Mouse (Mus musculus): ENCODE results near the gene Dnm3.

Dnm3 gene

DNA sequence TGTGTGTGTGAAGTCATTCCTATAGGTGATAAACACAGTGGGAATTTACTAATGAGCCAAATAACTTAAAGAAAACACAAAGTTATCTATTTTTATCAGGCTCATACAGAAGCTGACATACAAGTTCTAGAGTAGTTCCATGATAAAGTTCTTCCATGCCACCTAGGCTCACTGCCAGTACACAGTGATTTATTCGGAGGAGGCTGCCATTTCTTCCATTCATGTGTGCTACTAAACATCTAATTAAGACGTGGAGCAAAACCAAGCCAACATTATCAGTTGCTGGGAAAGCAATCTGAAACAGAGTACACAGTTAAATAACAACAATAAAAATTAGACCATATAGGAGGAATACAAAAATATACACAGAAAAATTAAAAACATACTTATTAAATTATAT, 150.2 kb downstream of the Dnm3 start:
- DNase-seq (ENCODE audit: low read depth), result no peak

DNA sequence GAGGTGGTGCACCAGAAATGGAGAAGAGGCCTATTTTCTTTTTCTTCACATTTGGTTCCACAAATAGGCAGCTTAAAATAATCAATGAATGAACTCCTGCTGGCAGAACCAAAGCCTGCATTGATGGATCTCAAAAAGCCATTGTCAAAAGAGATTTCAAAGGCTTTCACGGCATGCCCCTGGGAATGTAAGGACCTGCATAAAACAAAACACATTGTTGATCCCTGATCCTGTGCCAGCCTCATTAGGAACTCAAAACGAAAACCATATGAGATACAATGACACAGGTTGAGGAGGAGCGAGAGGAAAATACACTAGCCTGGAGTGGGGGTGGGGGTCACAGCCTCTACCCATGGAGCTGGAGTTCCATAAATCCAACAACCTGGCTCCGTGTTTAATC, 153.4 kb downstream of the Dnm3 start:
- DNase-seq (ENCODE audit: low read depth), result no peak

DNA sequence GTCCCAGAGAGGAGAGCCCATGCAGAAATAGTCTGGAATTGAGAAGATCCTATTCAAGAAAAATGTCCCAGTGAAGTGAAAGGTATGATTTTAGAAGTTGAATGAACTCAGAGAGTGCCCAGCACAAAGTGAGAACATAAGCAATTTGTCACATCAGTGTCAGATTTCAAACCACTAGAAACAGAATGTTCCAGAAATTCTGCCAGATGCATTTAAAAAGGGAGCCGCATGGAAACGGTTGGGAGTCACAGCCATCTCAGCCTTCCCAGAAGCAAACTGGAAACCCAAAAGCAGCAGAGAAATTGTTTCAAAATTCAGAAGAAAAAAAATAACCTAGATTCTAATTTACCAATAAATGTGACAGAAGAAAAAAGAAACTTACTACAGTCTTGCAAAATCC, 154.7 kb downstream of the Dnm3 start:
- no peak for DNase-seq (ENCODE audit: low read depth)

DNA sequence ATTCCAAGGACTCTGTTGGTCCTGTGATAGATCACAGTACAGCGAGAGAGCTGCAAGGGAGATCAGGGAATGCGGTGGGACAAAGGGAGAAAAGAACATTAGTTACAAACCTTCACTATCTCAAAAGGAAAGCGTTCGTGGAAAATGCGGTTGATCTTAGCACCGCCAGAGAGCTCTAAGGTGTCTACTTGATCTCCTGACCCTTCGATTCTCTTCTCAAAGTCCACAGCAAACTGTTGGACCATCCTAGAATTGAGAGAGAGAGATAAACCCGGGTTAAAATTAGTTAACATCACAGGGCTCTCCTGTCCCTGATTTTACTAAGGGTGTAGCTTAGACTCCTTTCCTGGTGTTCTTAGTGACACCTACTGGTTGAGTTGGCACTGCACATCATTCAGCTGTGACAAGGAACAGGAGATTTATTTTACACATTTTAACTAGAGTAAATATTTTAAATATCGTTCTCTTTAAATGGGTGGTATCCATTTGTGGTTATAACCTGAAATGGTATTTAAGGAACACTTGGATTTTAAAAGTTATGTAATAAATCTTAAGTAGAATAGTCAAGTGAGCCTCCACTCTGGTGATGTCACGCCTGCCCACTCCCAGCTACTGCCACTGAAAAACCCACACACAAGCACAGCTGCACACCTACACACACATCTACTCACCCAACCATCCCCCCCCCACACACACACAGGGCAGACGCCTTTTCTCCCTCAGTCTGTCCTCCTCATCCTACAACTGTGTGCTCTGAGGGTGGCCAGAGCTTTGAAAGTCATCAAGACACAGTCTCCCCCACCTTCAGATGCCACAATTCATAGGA, 164.2 kb downstream of the Dnm3 start:
- DNase-seq (ENCODE audit: low read depth), result peak; percentile 76

DNA sequence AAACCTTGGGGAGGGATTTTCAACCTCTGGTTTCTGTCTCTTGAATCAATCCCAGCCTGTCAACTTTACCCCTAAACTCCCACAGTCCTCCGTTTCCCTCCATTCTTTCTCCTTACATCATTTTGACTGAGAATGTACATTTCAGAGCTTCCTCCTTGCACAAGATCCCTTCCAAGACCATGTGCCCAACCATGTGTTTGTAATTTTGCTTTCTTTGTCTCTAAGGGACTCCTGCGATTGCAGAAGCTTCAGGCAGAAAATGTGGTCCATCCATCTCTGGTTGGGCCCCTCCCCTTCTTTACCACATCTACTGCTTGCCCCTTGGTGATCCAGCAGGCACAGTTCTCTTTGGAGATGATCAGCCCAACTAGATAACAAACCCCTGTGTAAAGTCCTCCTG, 165.2 kb downstream of the Dnm3 start:
- no peak for DNase-seq (ENCODE audit: low read depth)

DNA sequence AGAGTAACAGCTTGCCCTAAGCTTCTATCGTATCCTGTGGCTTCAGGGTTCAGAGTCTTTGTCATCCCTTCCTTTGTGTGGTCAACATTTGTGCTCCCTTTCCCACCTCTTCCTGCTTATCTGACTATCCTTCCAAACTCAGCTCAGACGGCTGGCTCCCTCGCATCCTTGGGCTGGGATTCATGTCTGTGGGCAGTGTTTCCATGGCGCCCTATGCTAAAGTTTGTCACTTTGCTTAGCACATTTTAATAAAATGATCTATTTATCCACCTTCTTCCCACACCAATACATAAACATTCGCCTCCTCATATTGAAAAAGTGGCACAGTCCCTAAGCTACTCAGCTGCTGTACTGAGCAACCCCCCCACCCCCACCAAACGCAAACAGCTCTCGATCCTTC, 165.7 kb downstream of the Dnm3 start:
- no peak for DNase-seq (ENCODE audit: low read depth)

DNA sequence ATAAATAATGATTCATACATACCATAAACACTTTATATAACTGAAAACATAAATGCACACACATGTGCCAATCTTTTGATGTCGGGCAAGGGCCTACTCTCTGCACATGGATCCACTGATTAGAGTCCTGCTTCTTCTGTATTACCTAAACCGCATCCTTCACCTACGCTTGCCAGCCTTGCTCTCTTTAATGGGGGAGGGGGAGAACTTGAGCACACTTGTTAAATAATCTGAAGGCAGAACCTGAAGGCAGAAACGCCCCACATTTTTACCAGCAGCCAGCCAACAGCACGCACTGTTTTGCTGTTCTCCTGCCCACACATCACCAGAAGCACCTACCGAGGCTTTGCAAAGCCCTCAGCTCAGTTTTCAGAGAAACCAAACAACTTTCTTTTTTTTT, 172.6 kb downstream of the Dnm3 start:
- DNase-seq (ENCODE audit: low read depth), result peak; percentile 26

DNA sequence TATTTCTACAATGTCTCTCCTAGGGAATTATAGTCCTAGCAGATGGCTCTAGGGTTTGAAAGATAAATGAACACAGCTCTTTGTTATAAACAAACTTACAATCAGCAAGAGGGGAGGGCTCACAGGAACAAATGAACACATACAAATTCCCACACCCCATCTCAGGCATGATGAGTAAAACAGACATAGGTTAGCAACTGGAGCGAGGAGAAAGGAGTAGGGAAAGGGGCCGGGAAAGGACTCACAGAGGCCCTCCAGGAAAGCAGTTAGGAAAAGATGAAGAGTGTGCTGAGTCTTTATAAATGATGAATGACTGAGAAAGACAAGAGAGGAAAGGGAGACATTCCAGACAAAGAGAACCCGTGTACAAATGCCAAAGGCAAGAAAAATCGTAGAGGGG, 175.4 kb downstream of the Dnm3 start:
- no peak for DNase-seq (ENCODE audit: low read depth)

DNA sequence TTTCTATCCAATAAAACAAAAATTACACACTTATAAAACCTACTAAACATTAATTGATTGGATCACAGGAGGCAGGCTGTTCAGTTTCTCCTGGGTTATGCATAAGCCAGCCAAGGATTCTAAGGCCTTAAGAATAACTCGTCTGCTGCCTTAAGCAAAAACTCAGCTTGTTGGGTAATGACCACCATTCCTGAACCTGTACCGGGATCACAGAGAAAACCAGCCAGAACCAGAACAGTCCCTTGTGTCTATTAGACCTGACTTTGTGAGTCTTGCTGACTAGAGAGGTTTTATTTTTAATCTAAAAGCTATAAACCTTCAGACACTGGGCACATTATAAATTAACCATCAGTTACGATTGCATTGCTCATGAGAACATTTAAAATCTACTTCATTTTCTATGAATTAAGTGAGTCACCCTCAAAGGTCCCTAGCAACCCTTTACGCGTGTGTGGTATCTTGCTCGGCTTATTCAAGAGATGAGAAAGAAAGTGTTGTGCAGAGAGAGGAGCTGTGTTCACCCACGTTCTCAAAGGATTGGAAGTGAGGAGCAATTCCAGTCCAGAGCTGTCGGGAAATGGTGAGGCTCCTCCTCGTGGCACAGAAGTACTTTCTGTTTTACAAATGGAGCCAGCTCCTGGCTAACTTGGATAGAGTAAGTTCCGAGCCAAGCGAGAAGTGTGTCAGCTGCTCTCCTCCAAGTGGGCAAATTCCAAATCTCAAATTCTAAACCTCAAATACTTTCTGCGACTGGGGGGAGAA, 178.1 kb downstream of the Dnm3 start:
- no peak for DNase-seq (ENCODE audit: low read depth)

DNA sequence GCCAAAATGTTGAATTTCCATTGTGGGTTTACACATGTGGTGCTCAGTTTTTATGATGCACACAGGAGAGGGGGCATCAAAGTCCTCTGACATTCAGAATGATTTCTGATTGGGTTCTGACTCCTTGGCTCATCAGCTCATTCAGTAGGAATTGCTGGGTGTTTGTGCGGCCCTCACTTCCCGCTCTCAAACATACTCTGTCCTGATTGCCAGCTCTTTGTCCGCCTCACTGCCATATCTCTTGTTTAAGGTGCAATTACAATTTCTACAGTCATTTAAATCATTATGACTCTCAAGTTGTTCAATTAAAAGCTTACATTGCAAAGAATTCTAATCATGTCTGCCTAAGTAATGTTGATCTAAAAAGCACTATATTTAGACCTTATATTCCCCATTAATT, 179.3 kb downstream of the Dnm3 start:
- DNase-seq (ENCODE audit: low read depth), result no peak

DNA sequence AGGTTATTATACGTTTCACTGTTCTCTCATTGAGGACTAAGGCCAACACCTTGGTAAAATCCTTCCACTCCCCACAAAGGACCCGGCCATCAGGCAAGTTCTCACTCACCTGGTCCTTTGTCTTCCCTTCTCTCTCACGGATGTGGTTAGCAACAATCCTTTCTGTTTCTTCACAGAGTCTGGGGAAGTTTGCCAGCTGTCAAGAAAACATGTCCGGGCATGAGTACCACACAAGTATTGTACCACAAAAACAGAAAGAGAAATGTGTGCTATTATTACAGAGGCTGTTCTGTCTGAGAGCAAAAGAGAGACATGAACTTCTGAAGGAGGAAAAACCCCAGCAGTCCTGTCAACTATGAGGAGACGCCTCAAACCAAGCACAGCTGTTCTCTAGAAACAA, 182.4 kb downstream of the Dnm3 start:
- peak; percentile 62 for DNase-seq (ENCODE audit: low read depth)

DNA sequence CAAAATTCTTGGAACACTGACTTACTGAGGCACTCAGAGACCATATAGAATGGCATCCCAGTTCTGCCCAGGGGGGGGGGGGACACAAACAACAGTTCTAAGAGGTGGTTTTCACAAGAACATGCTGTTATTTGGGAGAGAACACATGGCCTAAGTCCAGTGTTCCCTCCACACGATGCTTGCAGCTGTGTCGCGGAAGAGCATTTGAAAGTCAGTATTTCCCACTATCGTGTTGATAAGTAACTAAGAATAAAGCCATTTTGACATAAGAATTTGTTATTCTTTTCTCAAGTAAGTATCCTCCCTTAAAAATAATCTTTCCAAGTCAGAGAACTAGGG, 183.3 kb downstream of the Dnm3 start:
- no peak for DNase-seq (ENCODE audit: low read depth)

DNA sequence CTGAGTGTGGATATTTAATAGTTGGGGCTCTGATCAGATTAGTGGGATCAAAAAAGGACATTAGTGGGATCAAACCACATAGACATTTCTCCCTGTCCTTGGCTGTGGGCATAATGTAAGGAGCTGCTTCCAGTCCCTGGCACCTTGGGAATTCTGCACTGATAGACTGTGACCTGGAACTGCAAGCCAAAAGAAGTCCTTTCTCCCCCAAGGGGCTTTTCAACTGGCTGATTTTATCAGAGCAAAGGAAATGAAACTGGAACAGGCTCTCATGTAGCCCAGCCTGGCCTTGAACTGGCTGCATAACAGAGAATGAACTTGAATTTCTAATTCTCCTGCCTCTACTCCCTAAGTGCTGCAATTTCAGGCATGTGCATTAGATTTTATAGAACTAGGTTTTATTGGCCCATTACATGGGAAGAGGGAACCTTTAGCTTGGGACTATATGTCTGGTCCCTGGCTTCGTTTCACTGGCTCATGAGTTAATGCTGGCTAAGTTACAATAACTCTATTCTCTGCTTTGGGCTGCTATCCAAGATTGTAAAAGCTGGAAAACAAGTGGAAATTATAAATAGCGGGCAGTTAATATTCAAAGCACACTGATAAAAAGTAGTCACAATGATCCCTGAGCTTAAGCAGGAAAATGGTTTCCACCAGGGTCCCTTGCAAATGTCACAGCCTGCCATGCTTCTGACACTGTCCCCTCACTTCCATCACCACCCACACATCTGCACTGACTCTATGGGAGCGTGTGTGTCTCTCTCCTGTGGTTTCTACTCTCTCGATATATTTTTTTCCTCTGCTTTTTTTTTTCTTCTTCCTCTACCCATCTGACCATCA, 183.9 kb downstream of the Dnm3 start:
- DNase-seq (ENCODE audit: low read depth), result no peak

DNA sequence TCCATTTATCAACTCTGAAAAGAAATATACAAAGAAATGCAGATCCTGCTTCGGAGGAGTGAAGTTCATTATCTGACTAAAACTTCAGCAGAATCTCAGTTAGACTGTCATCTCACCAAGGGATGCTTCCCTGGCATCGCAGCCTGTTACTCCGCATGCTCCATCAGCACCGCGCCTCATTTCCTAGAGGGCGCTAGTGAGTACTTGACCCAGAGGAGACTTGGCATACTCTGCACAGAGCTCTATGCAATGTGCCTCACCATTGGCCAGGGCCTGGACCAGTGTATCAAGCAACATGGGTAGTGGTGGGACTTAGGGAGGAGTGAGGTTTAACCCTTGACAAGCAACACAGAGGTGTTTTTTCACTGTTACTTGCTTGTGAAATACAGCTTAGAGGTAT, 190.9 kb downstream of the Dnm3 start:
- DNase-seq (ENCODE audit: low read depth), result peak; percentile 36

DNA sequence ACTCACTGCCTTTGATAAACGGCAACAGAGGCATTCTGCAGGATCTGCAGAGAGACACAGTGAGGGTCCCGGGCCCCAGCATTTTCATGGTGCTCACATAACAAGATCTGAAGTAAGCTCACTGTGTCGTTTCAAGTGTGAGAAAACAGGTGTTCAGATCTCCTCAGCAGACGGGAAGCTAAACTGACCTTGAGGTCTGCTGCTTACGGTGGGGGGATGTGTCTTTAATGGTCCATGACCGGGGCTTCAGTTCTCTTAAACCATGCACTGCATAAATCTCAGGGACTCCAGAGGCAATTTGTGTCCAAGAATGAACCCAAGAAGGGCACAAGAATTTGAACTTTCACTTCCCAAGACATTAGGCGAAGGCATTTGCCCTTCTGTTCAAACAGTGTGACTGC, 195.9 kb downstream of the Dnm3 start:
- DNase-seq (ENCODE audit: low read depth), result no peak

DNA sequence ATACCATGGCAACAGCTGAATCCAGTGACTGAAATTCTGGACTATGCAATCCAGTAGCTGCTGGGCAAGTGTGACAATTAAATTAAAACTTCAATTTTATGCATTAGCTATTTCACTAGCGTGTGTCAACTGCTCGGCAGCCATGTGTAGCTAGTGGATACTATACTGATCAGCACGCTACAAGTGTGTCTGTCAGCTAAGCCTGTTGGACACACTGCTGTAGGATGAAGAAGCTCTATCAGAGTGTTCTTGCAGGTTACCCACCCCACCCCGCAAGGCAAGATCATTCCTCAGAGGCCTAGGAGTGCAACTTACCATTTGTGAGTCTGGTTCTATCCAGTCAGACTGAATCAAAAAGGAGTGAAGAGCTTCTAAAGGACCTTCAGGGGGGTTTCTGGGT, 197.8 kb downstream of the Dnm3 start:
- DNase-seq (ENCODE audit: low read depth), result no peak

DNA sequence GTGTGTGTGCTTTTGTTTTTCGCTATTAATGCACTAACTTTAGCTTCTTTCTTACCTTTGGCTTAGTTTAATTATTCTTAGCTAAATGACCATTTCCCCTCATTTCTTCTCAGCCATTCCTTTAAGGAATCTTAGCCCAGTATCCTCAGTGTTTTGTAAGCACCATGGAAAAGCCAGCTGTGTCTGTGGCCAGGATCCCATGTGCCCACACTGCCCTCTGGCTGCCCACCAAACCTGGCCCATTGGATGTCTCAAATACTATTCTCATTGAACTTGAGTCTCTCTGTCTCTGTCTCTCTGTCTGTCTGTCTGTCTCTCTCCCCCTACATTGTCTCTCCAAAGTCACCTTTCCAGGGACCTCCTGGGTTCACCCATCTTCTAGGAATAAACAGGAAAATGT, 201.8 kb downstream of the Dnm3 start:
- DNase-seq (ENCODE audit: low read depth), result no peak

DNA sequence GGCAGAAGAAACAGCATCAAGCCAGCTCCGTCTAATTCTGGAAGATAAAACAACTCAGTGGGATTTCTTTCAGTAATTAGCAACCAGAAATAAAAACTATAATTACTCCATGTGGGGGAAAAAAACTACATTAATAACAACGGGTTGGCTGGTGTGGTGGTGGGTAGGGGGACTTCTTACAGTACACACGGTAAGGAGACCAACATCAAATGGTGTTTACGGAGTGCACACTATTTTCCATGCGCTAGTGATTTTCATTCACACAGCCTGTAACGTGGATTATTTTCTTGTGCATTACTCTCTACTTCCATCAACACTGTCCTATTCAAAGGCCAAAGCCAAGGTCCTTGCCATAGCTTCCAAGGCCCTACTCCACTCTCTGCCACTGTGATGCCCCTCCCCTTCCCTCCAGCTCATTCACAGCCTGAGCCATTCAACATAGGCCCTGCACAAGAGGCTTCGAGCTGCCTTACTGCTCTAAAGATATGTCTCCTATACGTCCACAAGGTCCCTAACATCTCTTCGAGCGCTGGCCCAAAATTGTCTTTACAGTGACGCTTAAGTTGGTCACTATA, 203.1 kb downstream of the Dnm3 start:
- DNase-seq (ENCODE audit: low read depth), result no peak

DNA sequence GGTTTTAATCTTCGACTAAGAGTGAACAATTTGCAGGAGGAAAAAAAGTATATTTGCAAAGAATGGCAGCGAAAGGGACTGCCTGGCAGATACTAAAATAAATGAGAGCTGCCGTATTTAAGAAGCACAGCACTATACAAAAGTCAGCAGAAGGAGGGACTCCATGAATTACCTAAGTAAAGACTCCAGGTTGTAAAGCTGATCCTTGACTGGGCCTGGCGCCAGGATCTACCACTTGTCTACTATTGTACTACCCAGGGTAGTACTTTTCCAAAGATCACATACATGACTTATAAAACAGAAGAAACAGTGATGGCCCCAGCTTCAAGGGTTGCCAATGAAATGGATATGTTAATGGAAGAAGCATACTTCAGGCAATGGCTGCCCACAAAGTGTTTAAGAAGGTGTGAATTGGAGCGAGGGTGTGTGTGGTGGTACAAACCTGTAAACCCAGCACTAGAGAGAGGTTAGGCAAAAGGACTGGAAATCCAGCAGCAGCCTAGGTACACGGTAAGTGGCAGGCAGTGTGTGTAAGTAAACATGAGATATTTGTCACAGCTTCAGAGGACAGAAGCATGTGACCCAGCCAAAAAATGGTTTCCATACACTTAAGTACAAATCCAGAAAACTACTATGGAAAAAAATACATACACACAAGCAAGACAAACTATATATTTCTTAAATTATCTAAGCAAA, 220.8 kb downstream of the Dnm3 start:
- no peak for DNase-seq (ENCODE audit: low read depth)

DNA sequence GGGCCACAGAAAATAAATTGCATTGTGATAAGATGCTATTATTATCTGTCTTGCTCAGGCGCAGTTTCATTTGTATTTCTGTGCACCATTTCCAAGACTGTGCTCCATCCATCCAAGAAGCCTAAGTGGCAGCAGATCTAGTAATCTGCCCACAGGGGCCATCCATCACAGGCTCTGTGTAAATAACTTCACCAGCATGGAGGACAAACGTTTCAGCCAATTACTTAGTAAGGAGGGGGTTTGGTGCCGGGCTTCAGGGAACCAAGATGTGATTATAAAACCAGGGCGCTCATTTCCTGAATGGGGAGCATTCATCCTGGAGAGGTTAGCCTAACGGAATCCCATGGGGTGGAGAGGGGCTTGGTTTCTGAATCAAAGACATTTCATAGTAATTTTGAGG, 222.9 kb downstream of the Dnm3 start:
- no peak for DNase-seq (ENCODE audit: low read depth)

DNA sequence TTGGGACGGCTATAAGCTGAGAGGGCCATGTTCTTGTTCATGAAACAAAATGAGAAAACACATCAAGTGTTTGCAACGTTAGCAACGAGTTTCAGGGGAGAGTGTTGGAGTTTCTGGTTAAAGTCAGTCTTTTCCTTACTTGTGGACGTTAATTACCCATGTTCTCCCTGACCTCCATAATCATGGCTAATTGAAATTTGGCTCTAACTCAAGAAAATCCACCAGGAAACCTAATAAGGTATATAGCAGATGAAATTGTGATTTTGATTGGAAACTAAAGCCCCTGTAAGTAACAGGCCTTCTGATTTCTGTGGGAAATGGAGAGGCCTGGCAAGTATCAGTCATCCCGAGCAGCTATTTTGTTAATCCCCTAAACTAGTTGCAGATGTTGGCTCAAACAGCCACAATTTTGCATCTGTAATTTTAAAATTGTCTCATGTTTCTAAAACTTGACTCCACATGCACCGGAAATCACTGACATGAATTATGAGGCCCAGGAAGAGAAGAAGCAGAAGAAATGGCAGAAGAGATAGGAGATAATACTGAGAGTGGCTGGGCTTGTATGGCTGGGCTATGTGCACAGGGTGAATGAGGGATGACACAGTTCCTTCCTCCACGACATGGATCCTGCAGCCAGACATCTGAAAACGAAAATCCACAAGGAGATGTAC, 223.7 kb downstream of the Dnm3 start:
- DNase-seq (ENCODE audit: low read depth), result no peak
